Mouse (Mus musculus) hindbrain, embryonic 12.5 days (tissue): ENCODE results near the gene Bcl2l13. TPM values are rescaled to one million over a fixed set of nuclear protein-coding genes. Genes with fewer than 3 reads are reported as not detected.

Source experiments
- ATAC-seq: fragments of 200-750 bp; cut with Nextera tagmentation; 2 replicates; pipeline ENCODE4 v1.8.0; 2017; ENCODE audit warnings: moderate TSS enrichment; ENCODE audit not compliant: low FRiP score
- H3K27ac ChIP-seq: fragments of 300-500 bp; sonication (generic); 2 replicates; pipeline ENCODE4 v1.5.1; 2016; ENCODE audit warnings: mild to moderate bottlenecking
- H3K27me3 ChIP-seq: fragments of 300-500 bp; sonication (generic); 2 replicates; pipeline ENCODE4 v1.6.1; 2016; ENCODE audit warnings: mild to moderate bottlenecking
- H3K36me3 ChIP-seq: fragments of 300-500 bp; sonication (generic); 2 replicates; pipeline ENCODE4 v1.6.1; 2016; ENCODE audit warnings: mild to moderate bottlenecking
- H3K4me1 ChIP-seq: fragments of 300-500 bp; sonication (generic); 2 replicates; pipeline ENCODE4 v1.6.1; 2016
- H3K4me2 ChIP-seq: fragments of 300-500 bp; sonication (generic); replicated peaks from 2 replicates; pipeline ENCODE4 v1.6.1; 2016; ENCODE audit warnings: mild to moderate bottlenecking
- H3K4me3 ChIP-seq: fragments of 300-500 bp; sonication (generic); 2 replicates; pipeline ENCODE4 v1.5.1; 2016; ENCODE audit warnings: mild to moderate bottlenecking
- H3K9ac ChIP-seq: fragments of 300-500 bp; sonication (generic); 2 replicates; pipeline ENCODE4 v1.6.1; 2016; ENCODE audit warnings: mild to moderate bottlenecking, moderate library complexity
- H3K9me3 ChIP-seq: fragments of 300-500 bp; sonication (generic); replicated peaks from 2 replicates; pipeline ENCODE4 v1.6.1; 2016; ENCODE audit warnings: mild to moderate bottlenecking
- WGBS: fragments of 180-500 bp; shearing (Covaris S2); methylation state at CpG from one replicate; pipeline ENCODE4 v1.1.7; 2016; 5-methylcytosine and 5-hydroxymethylcytosine counted together
- polyA plus RNA-seq: library from polyadenylated mRNA; unstranded; fragments of >200 nt; fragmentation: Nextera tagmentation; extraction: Ambion mirVana; gene quantifications from 2 replicates; pipeline ENCODE4 v1.2.1, GENCODE M21; 2016

The Bcl2l13 gene
- polyA plus RNA-seq, result 38.2 and 40.0 TPM in 2 replicates

DNA sequence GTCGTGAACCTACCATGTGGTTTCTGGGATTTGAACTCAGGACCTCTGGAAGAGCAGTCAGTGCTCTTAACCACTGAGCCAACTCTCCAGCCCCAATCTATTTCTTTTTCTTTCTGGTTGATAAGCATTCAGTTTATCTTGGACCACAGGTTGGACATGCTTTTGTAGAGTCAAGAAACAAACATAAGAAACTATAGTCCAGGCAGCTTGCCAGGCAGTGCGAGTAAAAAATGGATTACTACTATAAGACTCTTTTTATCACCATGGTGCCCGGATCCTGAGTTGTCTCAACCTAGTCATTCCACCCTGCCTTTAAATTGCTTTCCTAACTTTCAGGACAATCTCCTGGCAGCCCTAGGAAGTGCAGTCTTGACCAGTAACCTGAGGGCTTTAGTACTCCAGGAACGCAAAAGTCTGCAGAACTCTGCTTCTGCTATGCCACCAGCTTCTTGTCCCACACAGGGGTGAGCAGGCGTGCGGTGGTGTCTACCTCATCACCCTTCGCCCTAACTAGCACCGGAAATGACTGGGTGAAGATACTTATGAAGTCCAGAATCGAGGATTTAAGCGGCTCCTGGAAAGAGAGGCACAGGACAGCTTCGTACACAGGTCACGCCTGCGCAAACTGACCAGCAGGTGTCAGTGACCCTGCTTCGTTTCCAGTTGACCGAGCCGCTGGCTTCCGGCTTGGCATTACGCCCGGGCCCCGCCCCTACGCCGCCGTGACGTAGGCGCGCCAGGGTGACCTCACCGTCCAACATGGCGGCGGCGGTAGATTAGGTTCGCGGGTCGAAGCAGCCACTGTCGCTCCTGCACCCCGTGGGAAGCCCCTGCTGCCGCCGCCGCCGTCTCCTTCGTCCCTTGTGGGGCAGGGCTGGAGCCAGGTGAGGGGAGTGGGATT is at the start of gene Bcl2l13:
Gene Bcl2l13 (plus strand): TSS at position 739 of the 901 bp plus-strand sequence.
- H3K4me2 ChIP-seq, result peak within 1 kb of the TSS; percentile 74
- ATAC-seq, result peak; percentile 95
- H3K36me3 ChIP-seq, result 0 out of 2 replicates have a peak, but pooled peaks cover 4% of the 10 kb centered on the region
- no peaks in the 10 kb centered on the region for H3K9me3 ChIP-seq
- 5% methylated on average over 40 of the region's 40 CpGs for WGBS
- no peaks in the 10 kb centered on the region for H3K27me3 ChIP-seq
- H3K27ac ChIP-seq, result peak within 1 kb of the TSS; percentile 97
- peak within 1 kb of the TSS; percentile 92 for H3K4me3 ChIP-seq
- H3K4me1 ChIP-seq, result peaks cover 7% of the 10 kb centered on the region
- peak within 1 kb of the TSS; percentile 94 for H3K9ac ChIP-seq

- WGBS, result 86% methylated on average over 5 of the region's 5 CpGs
- no peaks in the 10 kb centered on the region for H3K27me3 ChIP-seq
Observed at GRCm38 (mm10) chr6:120788068-120788607, 47.9 kb upstream of the Bcl2l13 start.

DNA sequence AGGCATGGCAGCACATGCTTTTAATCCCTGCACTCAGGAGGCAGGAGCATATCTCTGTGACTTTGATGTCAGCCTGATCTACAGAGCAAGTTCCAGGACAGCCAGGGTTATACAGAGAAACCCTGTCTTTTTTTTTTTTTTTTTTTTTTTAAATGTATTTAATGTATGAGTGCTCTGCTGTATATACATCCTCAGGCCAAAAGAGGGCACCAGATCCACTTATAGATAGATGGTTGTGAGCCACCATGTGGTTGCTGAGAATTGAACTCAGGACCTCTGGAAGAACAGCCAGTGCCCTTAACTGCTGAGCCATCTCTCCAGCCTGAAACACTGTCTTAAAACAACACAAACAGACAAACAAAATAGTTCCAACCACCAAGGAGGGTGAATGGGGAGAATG is 47.1 kb upstream of the Bcl2l13 start:
- H3K4me1 ChIP-seq, result peaks cover 11% of the 10 kb centered on the region
- H3K9ac ChIP-seq, result no peak overlapping the region
- no peaks in the 10 kb centered on the region for H3K27me3 ChIP-seq
- no peak overlapping the region for H3K27ac ChIP-seq
- H3K4me3 ChIP-seq, result no peak overlapping the region
- H3K4me2 ChIP-seq, result no peak overlapping the region
- H3K36me3 ChIP-seq, result peaks cover 29% of the 10 kb centered on the region
- ATAC-seq, result no peak
- H3K9me3 ChIP-seq, result no peaks in the 10 kb centered on the region

More at GRCm38 (mm10) chr6:120788068-120788607, 47.9 kb upstream of the Bcl2l13 start:
- peaks cover 11% of the 10 kb centered on the region for H3K4me1 ChIP-seq
- no peak for ATAC-seq
- no peak overlapping the region for H3K4me2 ChIP-seq
- H3K27ac ChIP-seq, result no peak overlapping the region
- no peaks in the 10 kb centered on the region for H3K9me3 ChIP-seq
- peaks cover 21% of the 10 kb centered on the region for H3K36me3 ChIP-seq
- H3K4me3 ChIP-seq, result no peak overlapping the region
- H3K9ac ChIP-seq, result no peak overlapping the region

DNA sequence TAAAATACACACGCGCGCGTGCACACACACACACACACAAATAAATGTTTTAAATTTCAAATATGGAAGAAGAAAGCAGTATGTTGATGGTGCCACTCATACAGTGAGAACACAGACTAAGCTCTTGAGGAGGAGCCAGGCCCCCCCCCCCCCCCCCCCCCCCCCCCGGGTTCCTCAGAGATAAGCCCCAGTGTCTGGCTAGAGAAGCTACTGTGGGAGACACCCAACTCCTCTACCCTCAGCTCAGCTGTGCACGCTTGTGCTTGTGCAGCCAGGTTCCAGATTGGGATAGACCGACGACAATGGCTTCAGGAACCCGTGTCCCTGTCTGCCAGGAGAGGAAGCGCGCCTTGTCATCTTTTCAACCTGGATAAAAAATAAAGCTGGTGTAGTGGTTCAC is 45.9 kb upstream of the Bcl2l13 start:
- Histone ChIP-seq H3K27me3 (no peaks in the 10 kb centered on the region), H3K4me1 (peaks cover 4% of the 10 kb centered on the region; the same call in 1 of the 2 replicates), H3K4me3 (no peak overlapping the region), H3K4me2 (no peak overlapping the region), H3K36me3 (peaks cover 41% of the 10 kb centered on the region), H3K9ac (no peak overlapping the region), H3K27ac (no peak overlapping the region), H3K9me3 (no peaks in the 10 kb centered on the region)
- WGBS, result 93% methylated on average over 10 of the region's 11 CpGs
- no peak for ATAC-seq

DNA sequence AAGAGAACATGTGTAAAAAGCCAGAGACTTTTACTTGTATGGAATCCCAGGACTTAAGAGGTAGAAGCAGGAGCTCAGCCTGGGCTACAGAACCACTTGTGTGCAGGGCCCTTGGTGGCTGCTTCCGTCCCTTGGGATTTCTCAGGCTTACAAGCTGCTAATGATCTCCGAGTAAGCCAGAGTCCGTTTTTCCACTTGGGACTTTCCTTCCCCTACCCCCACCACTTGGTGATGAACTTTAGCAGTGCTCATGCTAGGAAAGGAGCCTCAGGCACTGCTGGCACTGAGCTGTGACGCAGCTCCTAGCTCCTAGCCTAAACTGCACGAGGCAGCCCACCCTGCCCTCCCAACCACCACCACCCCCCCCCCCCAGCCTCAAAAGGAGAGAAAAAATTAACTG is 45.3 kb upstream of the Bcl2l13 start:
- 70% methylated on average over 5 of the region's 5 CpGs for WGBS
- ATAC-seq, result no peak
- no peak overlapping the region for H3K4me2 ChIP-seq

DNA sequence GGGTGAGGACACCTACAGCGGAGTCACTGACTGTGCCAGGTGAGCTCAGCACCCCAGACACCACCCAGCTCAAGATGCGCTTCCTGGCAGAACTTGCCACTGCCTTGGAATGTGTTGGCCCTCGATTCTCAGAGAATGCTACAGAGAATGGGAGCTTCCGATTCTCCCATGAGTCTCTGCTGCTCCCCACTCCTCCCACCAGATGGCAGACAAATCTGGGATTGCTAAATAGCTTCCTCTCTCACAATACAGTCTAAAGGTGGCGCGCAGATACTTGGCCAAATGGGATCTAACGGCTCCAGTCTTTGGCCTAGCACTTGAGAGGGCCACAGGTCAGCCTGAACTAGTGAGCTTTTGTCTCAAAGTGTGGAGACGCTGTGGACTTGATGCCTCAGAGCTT is 43.1 kb upstream of the Bcl2l13 start:
- H3K27me3 ChIP-seq, result no peaks in the 10 kb centered on the region
- no peak overlapping the region for H3K4me2 ChIP-seq
- no peaks in the 10 kb centered on the region for H3K9me3 ChIP-seq
- WGBS, result 91% methylated on average over 8 of the region's 8 CpGs
- H3K4me1 ChIP-seq, result peaks cover 4% of the 10 kb centered on the region; the same call in 1 of the 2 replicates
- H3K27ac ChIP-seq, result no peak overlapping the region
- H3K4me3 ChIP-seq, result no peak overlapping the region
- no peak for ATAC-seq
- peaks cover 69% of the 10 kb centered on the region for H3K36me3 ChIP-seq
- no peak overlapping the region for H3K9ac ChIP-seq

More for the DNA sequence above, 45.3 kb upstream of the Bcl2l13 start:
- Histone ChIP-seq H3K36me3 (peaks cover 47% of the 10 kb centered on the region), H3K27ac (no peak overlapping the region), H3K27me3 (no peaks in the 10 kb centered on the region), H3K9ac (no peak overlapping the region), H3K9me3 (no peaks in the 10 kb centered on the region), H3K4me3 (no peak overlapping the region), H3K4me1 (peaks cover 4% of the 10 kb centered on the region; the same call in 1 of the 2 replicates)

GRCm38 (mm10) chr6:120795422-120796086 is 40.5 kb upstream of the Bcl2l13 start:
- Histone ChIP-seq H3K9me3 (no peaks in the 10 kb centered on the region), H3K36me3 (peaks cover 90% of the 10 kb centered on the region), H3K4me1 (peaks cover 3% of the 10 kb centered on the region; the same call in 1 of the 2 replicates), H3K4me2 (no peak overlapping the region), H3K9ac (no peak overlapping the region), H3K27ac (no peak overlapping the region), H3K27me3 (no peaks in the 10 kb centered on the region), H3K4me3 (no peak overlapping the region)
- WGBS, result 90% methylated on average over 5 of the region's 5 CpGs
- ATAC-seq, result no peak

DNA sequence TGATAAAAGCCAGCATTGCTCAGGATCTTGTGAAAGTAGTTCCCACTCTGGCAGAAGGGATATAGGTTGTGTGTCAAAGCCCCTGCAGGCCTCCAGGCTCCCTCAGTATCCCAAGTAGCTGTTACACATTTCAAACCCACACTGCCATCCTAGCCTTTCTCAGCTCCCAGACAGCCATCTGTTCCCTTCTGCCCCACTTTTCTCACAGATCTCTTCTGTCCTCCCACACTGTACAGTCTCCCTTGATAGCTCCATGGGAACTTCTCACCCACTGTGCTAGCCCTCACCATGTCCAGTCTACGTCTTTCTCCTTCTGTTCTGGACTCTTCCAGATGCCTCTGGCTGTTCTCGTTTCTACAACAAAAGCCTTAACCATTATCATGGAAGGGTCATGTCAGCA is 39.9 kb upstream of the Bcl2l13 start:
- Histone ChIP-seq H3K36me3 (peaks cover 95% of the 10 kb centered on the region), H3K9ac (no peak overlapping the region), H3K9me3 (no peaks in the 10 kb centered on the region), H3K4me3 (no peak overlapping the region), H3K27ac (no peak overlapping the region), H3K4me1 (no peaks in the 10 kb centered on the region), H3K27me3 (no peaks in the 10 kb centered on the region), H3K4me2 (no peak overlapping the region)
- 81% methylated on average over 2 of the region's 2 CpGs for WGBS
- no peak for ATAC-seq

- H3K4me3 ChIP-seq, result no peak overlapping the region
- no peaks in the 10 kb centered on the region for H3K4me1 ChIP-seq
- H3K9me3 ChIP-seq, result no peaks in the 10 kb centered on the region
- ATAC-seq, result no peak
- no peak overlapping the region for H3K27ac ChIP-seq
- H3K27me3 ChIP-seq, result no peaks in the 10 kb centered on the region
- peaks cover 96% of the 10 kb centered on the region for H3K36me3 ChIP-seq
- H3K9ac ChIP-seq, result no peak overlapping the region
- no peak overlapping the region for H3K4me2 ChIP-seq
- WGBS, result 94% methylated on average over 7 of the region's 7 CpGs
Observed at GRCm38 (mm10) chr6:120798019-120798418, 38.0 kb upstream of the Bcl2l13 start.

- Histone ChIP-seq H3K4me2 (no peak overlapping the region), H3K27me3 (no peaks in the 10 kb centered on the region), H3K9me3 (no peaks in the 10 kb centered on the region), H3K4me3 (no peak overlapping the region), H3K27ac (no peak overlapping the region), H3K4me1 (no peaks in the 10 kb centered on the region), H3K36me3 (peaks cover 96% of the 10 kb centered on the region), H3K9ac (no peak overlapping the region)
- WGBS, result 91% methylated on average over 4 of the region's 4 CpGs
- no peak for ATAC-seq
Observed at GRCm38 (mm10) chr6:120798905-120799304, 37.1 kb upstream of the Bcl2l13 start.

GRCm38 (mm10) chr6:120799581-120800041 is 36.4 kb upstream of the Bcl2l13 start:
- H3K27ac ChIP-seq, result no peak overlapping the region
- H3K4me3 ChIP-seq, result no peak overlapping the region
- peaks cover 96% of the 10 kb centered on the region for H3K36me3 ChIP-seq
- no peaks in the 10 kb centered on the region for H3K27me3 ChIP-seq
- H3K4me2 ChIP-seq, result no peak overlapping the region
- no peak for ATAC-seq
- no peaks in the 10 kb centered on the region for H3K9me3 ChIP-seq
- H3K9ac ChIP-seq, result no peak overlapping the region
- 94% methylated on average over 4 of the region's 4 CpGs for WGBS
- no peaks in the 10 kb centered on the region for H3K4me1 ChIP-seq
